Mouse (Mus musculus): Measurements from ENCODE around the gene Myo1e.

DNA sequence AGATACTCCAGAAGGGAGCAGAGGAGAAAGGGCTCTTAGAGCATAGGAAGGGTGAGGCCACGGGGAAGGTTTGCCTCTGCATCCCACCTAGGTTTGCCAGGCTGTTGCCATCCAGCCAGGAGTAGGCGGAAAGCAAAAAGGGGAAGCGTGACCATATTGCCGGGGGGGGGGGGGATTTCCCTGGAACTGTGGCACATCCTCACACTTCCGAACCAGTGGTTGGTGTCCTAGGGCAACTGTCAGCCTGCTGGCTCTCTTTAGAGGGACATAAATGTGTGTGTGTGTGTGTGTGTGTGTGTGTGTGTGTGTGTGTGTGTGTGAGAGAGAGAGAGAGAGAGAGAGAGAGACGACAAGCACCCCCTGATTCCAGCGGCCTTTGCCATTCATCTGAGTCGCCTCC, 75.0 kb downstream of the Myo1e start:
- no peak for TF ChIP-seq POLR2A (IDR thresholded peaks at IDR 0.05; ENCODE audit: extremely low read depth, insufficient read depth, low read length)
- TF ChIP-seq CTCF (IDR thresholded peaks at IDR 0.05; ENCODE audit: low read depth, low read length): no peak
